ENCODE assay signal across 14 mouse cellular contexts in genomic region chr12:110298653-110299052, GRCm38 (mm10). TPM values are rescaled to one million over a fixed set of nuclear protein-coding genes. Genes with fewer than 3 reads are reported as not detected.
DNase-seq lines count a peak whose midpoint lies in the region; ATAC-seq lines count a peak whose summit lies in the region.
"Had no signal": no experiment of that assay in that cellular context is flagged by ENCODE, and none has a peak within 500 bp of the region (broad histone marks: within the 10 kb centered on the region; RNA-seq: fewer than 3 reads in every experiment).

No protein-coding gene starts in this region.

- H3K9me3 ChIP-seq in forebrain, embryonic 11.5 days (ENCODE audit: control insufficient read depth, low read length) = no peaks in the 10 kb centered on the region
- H3K9me3 ChIP-seq in forebrain, embryonic 15.5 days = no peaks in the 10 kb centered on the region
- no peaks in the 10 kb centered on the region for H3K9me3 ChIP-seq in hindbrain, embryonic 12.5 days (replicated peaks)

- H3K4me2 ChIP-seq in forebrain, embryonic 11.5 days (ENCODE audit: low read depth, low read length, severe bottlenecking) = no peak overlapping the region
- no peak overlapping the region for H3K4me2 ChIP-seq in forebrain, embryonic 15.5 days (replicated peaks)
- no peak overlapping the region for H3K4me2 ChIP-seq in hindbrain, embryonic 12.5 days (replicated peaks)
- H3K4me2 ChIP-seq: heart, embryonic 11.5 days had no signal

- peak; percentile 59 for DNase-seq in forebrain, embryonic 11.5 days (ENCODE audit: low spot score)
- peak; percentile 55 for DNase-seq in lung, postnatal 10 days
- no peak for DNase-seq in lung, adult 18-20 months
- DNase-seq in retina, embryonic 14.5 days (ENCODE audit: low spot score) = peak; percentile 85
- DNase-seq in spleen, postnatal 36 days (ENCODE audit: low spot score in 2 of 2) = no peak
- no peak for DNase-seq in adrenal gland, adult 8-10 months
- DNase-seq: adrenal gland, adult 2 months; B cell, adult 2 months; cerebellum, adult 11 months had no signal

- no peak overlapping the region for H3K9ac ChIP-seq in forebrain, embryonic 11.5 days (ENCODE audit: low read length)
- H3K9ac ChIP-seq in forebrain, embryonic 15.5 days (replicated peaks) = no peak overlapping the region
- H3K9ac ChIP-seq in hindbrain, embryonic 12.5 days = no peak overlapping the region

- WGBS in forebrain, embryonic 11.5 days = 64% methylated on average over 11 of the region's 11 CpGs
- 52% methylated on average over 11 of the region's 11 CpGs for WGBS in forebrain, embryonic 15.5 days
- 27% methylated on average over 11 of the region's 11 CpGs for WGBS in hindbrain, embryonic 12.5 days

- no peaks in the 10 kb centered on the region for H3K4me1 ChIP-seq in forebrain, embryonic 11.5 days (replicated peaks; ENCODE audit: control insufficient read depth, insufficient read depth, low read length)
- H3K4me1 ChIP-seq in forebrain, embryonic 15.5 days = no peaks in the 10 kb centered on the region
- H3K4me1 ChIP-seq in hindbrain, embryonic 12.5 days = peaks cover 6% of the 10 kb centered on the region; the same call in 1 of the 2 replicates

- H3K27me3 ChIP-seq in forebrain, embryonic 11.5 days (ENCODE audit: control insufficient read depth, insufficient read depth, low read length) = no peaks in the 10 kb centered on the region
- H3K27me3 ChIP-seq in forebrain, embryonic 15.5 days = no peaks in the 10 kb centered on the region
- H3K27me3 ChIP-seq in hindbrain, embryonic 12.5 days = no peaks in the 10 kb centered on the region; the same call in 1 of the 2 replicates

- ATAC-seq in forebrain, embryonic 11.5 days (replicated peaks; ENCODE audit: low FRiP score) = no peak
- no peak for ATAC-seq in forebrain, embryonic 15.5 days (replicated peaks)
- peak; percentile 46; the same call in 1 of the 2 replicates for ATAC-seq in hindbrain, embryonic 12.5 days (ENCODE audit: low FRiP score)

- H3K36me3 ChIP-seq in forebrain, embryonic 11.5 days (ENCODE audit: control insufficient read depth, insufficient read depth, low read length) = no peaks in the 10 kb centered on the region
- no peaks in the 10 kb centered on the region for H3K36me3 ChIP-seq in forebrain, embryonic 15.5 days
- H3K36me3 ChIP-seq in hindbrain, embryonic 12.5 days = no peaks in the 10 kb centered on the region

- no peak overlapping the region for H3K4me3 ChIP-seq in forebrain, embryonic 11.5 days (ENCODE audit: low read depth, low read length)
- H3K4me3 ChIP-seq in forebrain, embryonic 15.5 days = no peak overlapping the region
- H3K4me3 ChIP-seq in hindbrain, embryonic 12.5 days = no peak overlapping the region

- H3K27ac ChIP-seq in forebrain, embryonic 11.5 days (ENCODE audit: low read depth, low read length) = no peak overlapping the region
- no peak overlapping the region for H3K27ac ChIP-seq in forebrain, embryonic 15.5 days (replicated peaks)
- H3K27ac ChIP-seq in hindbrain, embryonic 12.5 days = no peak overlapping the region

RNA-seq across cellular contexts. Expression of gene Dio3, which starts 19.8 kb away (rescaled TPM):
- 0.31 and 0.32 TPM in 2 replicates for polyA plus RNA-seq in forebrain, embryonic 11.5 days (2014; fragmentation: Nextera tagmentation; extraction: Ambion mirVana)
- polyA plus RNA-seq in forebrain, embryonic 15.5 days (2015; fragmentation: Nextera tagmentation; extraction: Ambion mirVana) = 3.8 and 4.3 TPM in 2 replicates
- 1.4 and 1.5 TPM in 2 replicates for polyA plus RNA-seq in hindbrain, embryonic 12.5 days (2016; fragmentation: Nextera tagmentation; extraction: Ambion mirVana)
- 1 to 10 TPM in 2 of 4 experiments, under 1 TPM in 2; 0.23 to 3.6 (median 1.9) TPM for total RNA-seq in adrenal gland, adult 8-10 months (2022)
- total RNA-seq: megakaryocyte, adult 5-6 weeks had no signal
- polyA plus RNA-seq: heart, embryonic 11.5 days; thymus, postnatal 0 days had no signal

Comparison
In these comparisons a context has a peak if more than half of its experiments do, and no peak if none do; other contexts are left out.
1. DNase-seq: peak in forebrain, embryonic 11.5 days (single experiment), lung, postnatal 10 days (single experiment) and retina, embryonic 14.5 days (single experiment); none in lung, adult 18-20 months (0 of 2), spleen, postnatal 36 days (0 of 2) and adrenal gland, adult 8-10 months (single experiment).